Mouse (Mus musculus) mesoderm, embryonic 11.5 days (tissue): Measurements from ENCODE around the gene Acox1.
A peak's percentile ranks its signal among the peaks of the same experiment; 100 is the strongest.

Experiments used
- DNase-seq: peaks from one replicate; pipeline ENCODE4 v3.0.0-alpha.2; 2012; ENCODE audit warnings: low read depth, low spot score

Gene Acox1

DNA sequence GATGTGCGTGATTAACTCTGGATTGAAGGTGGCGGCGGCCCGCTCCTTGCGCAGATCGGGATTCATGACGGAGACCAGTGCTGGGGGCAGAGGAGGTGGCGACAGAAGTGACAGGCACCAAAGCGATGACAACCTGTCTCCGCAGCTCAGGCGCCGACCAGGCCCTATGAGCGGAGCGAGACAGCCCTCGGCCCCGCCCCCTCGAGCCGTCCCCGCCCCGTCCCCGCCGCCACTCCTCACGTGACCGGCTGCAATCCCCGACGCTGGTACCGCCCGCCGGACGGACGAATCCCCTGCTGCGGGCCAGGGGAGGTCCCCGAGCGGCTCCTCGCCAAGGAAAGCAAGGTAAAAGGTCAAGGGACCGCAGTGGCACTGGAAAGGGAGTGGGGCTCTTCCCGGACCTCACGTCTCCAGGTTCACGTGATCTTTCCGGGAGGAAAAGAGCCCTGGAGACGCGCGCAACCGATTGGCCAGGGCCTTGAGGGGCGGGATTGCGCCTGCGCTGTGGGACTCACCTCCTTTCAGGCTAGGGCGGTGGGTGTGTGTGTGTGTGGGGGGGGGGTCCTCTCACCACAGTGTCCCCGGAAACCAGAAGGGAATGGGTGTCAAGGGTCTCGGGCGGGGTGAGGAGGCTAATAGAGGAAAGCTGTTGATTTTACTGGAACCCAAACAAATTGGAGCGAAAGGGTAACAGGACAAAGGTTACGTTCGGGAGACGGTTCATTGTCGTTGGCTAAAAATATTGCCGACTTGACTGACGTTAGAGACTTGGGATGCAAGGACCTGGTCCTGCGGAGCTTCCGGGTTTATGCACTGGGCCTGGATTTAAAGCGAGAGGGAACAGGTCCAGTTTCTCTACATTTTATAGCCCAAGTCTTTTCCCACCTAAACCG, at the start of gene Acox1, which contains the start of gene Ten1:
Gene Acox1 (minus strand): TSS at position 407 of the 893 bp plus-strand sequence.
Gene Ten1 (plus strand): TSS at position 217 of the 893 bp plus-strand sequence.
- peak; percentile 96 for DNase-seq

DNA sequence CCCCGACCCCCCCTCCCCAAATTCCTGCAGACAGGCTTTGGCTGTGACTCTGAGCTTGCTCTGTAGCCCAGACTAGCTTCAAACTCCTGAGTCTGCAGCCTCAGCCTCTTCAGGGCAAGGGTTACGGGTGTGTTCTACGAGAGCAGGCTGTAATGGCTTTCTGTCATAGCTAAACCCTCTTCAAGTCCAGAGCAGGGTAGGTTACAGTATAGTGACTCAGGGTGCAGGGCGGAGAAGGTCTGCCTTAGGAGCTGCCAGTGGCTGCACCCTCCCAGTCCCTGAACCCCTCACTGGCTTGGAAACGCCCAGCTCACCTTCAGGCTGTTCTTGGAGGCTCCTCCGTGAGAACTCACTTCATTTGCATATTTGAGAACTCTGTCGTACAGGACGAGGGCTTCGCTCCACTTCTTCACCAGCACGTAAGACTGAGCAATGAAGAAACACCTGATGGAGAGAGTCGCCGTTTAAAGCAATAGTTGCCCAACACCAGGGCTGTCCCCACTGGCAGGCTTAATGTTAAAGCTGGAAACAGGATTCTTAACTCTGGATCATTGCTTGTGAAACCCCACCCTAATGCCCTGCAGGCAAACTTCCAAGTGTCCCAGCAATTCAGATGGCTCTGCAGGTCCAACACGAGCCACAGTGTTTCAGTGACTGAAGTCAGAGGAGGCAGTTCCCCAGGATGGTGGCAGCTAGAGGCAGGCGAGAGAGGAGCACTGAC, 48.8 kb upstream of the Acox1 start:
- DNase-seq, result no peak

DNA sequence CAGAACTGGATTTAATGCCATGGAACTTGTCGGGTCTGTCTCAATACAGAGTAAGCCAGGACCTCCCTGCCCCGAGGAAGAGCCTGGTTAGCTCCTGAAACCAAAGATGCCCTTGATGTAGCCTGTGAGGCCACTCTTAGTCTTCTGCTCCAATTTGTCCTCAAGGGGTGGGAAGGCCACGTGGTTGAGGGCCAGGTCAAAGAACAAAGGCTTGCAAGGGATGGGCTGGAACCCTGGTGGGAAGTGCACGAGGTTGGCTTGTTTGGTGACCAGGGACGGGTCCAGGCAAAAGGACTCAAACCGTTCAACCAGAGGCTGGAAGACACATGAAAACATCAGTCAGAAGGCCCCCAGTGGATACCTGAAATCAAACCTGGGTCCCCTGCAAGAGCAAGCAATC, 46.8 kb upstream of the Acox1 start:
- no peak for DNase-seq

DNA sequence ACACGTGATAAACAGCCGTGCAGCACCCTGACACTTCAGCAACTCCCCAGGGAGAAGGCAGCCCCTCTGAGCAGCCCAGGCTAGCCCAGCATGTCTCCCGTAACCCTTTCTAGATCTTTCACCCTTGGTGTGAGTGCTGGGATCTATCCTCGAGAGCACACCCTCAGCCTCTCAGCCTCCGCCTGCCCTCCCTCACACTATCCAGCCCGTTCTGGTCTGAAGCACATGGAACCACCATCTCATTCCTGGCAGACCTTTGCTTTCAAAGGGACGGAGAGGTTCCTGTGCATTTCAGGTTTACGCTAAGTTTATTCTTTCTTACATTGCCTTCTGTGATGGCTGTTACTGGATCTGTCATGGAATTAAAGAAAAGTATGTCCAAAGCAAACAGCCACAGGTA, 45.7 kb upstream of the Acox1 start:
- no peak for DNase-seq

DNA sequence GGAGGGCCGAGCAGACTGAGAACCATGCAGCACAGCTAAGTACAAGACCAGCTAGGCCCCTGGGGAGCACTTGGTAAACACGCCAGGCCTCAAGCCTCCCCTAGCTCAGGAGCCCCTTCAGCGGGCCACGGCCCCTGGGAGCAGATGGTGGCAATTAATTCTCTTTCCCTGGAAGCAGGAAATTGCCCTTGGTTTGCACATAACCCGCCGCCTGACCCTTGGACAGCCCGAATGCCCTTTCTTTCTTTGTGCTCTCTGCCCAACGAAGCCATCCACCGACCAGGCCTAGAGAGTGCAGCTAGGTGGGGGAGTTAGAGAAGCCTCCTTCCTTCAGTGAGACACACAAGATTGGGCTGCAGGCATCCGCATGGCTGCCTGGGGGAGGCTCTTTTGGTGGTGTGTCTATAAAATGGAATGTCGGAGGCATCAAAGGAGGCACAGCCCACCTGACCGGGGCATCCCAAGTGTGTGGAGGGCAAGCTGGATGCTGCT, 42.9 kb upstream of the Acox1 start:
- peak; percentile 46 for DNase-seq

DNA sequence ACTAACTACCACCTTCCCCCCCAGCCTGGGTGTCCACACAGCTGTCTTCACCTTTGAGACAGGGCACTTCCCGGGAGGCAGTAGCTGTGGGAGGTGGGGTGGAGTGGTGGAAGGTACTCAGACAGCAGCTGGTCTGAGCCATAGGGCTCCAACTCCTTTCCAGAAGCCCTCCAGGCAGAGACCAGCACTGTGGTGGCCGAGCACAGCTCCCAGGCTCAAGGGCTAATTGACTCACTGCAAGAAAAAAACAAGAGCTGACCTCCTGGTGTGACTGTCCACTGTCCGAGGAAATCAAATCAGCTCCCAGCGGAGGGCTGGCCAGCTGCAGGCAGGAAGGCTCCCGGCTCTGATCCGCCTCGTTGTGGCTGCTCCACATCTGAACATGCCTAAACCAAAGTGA, 41.0 kb upstream of the Acox1 start:
- DNase-seq, result peak; percentile 40

DNA sequence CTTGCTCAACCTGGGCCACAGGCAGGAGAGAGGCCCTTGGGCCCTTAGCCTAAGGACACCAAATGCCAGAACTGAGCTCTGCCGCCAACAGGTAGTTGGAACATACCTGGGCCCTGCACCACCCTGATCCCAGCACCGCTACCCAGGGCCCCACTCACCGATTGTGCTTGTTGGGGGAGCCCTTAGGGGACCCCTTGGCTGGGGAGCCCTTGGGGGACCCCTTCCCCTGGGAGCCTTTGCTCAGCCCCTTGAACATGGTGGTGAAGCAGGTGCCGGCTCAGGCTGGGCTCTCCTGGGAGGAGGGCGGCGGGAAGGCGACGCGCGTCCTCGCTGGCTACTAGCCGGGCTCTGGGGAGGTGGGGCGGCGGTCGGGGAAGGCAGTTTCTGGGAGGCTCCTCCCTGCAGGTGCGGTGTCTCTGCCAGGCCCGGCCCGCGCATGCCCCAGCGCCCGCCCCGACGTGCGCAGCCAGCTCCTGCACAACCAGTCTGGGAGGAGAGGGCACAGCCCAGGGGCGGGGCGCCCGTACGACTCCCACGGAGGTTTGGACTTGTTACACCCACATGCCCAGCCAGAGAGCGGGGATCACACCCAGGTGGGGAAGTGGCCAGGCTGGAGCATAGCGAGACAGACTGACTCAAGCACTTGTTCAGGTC, 39.0 kb upstream of the Acox1 start, which contains the start of gene Evpl:
Gene Evpl (minus strand): TSS at position 336 of the 654 bp plus-strand sequence.
- DNase-seq, result no peak

DNA sequence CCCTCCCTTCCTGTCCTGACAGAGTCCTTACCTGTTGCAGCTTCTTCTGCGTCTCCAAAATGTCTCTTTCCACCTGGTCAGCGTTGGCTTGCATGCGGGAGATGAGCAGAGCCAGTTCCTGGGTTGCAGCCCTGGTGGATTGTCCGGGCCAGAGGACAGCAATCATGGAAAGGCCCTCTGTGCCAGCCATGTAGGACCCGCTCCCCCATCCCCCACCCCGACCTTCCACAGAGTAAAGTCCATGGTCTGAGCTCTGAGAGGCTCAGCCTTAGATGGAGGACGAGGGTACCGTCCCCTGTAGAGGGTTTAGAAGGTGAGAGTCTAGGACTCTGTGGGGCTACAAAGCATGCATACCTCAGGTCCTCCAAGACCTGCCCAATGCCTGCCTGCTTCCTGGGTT, 36.1 kb upstream of the Acox1 start:
- no peak for DNase-seq

DNA sequence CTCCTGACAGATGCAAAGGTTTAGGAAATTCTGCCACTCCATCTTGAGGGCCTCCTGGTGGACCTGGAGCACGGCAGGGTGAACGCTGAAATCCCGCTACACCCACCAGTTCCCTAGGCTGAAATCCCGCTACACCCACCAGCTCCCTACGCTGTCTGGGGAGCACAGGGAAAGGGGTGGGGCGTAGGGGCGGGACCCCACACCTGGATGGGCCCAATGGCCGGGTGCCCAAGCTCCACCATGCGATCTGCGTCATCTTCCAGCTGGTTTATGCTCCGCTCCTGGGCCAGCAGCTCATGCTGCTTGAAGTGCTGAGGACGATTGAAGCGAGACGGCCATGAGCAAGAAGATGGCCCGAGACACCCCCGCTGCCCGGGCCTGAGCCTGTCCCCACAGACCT, 33.6 kb upstream of the Acox1 start:
- no peak for DNase-seq

DNA sequence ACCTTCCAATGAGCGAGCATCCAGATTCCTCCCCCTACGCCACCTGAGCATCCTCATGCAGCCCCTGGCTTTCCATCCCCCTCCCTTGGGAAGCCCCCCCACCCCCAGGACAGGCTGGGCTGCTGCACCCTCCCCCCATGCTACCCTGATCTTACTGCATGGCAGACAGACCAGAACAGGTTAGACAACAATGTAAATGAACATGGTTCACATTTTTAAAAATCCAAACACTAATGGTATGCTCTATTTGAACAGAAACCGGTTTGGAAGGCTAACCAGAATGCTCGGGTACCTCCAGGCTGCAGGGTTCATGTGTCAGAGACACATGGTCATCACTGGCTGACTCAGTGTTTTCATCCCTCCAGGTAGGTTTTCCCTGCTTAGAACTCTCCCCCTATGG, 29.9 kb upstream of the Acox1 start:
- DNase-seq, result no peak

DNA sequence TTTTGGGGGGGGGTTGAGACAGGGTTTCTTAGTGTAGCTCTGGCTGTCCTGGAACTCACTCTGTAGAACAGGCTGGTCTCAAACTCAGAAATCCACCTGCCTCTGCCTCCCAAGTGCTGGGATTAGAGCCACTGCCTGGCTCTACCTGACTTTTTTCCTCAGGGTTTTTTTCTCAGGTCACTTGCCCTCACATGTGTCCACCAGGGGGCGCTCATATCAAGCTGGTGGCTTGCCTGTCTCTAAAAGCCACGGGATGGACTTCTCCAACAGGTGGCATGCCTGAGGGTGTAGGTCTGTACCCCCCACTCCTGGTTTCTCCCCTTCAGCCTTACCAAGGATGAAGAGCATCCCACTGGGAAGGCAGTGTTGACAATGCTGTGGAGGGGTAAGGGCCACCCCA, 27.6 kb upstream of the Acox1 start:
- DNase-seq, result peak; percentile 83

DNA sequence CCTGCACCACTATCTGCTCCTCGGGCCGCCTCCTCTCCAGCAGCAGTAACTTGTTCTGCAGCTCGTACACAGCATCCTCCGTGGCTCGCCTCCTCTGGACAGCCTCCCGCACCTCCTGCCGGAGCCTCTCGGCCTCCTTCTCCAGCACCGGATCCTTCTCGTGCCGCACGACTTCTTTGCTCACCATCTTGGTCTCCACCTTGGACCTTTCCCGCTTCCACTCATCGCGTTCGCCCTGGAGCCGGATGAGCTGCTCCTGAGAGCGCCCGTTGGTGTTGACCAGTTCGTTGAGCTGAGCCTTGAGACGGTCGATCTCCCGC, 23.9 kb upstream of the Acox1 start:
- no peak for DNase-seq

DNA sequence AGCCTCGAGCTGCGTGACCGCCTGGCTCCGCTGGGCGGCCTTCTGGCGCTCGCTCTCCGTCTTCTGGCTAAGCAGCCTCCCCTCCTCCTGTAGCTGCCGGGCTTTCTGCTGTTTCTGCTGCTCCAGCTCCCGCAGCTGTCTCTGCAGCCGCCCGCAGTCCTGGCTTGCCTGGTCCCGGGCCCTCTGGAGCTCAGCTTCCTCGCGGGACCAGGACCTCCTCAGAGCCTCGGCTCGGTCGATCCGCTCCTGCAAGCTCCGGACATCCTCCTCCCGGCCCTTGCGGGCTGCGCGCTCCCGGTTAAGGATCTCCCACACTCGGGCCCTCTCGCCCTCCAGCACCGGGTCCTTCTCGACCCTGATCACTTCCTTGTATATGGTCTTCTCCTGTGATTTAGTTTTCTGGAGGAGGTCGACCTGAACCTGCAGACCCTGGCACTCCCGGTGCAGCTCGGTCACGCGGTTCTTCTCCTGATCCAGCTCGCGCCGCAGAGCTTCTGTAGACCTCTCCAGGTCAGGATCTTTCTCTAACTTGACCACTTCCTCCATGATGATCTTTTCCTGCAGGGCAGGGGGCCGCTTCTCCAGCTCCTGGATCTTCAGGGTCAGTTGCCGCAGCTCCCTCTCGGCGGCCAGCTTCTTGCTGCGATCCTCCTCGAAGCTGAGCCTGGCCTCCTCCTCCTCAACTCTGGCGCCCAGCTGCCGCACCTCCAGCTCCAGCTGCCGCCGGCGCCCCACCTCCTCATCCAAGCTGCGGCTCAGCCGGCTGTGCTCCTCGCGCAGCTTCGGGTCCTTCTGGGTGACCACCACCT, 23.3 kb upstream of the Acox1 start:
- peak; percentile 47 for DNase-seq

DNA sequence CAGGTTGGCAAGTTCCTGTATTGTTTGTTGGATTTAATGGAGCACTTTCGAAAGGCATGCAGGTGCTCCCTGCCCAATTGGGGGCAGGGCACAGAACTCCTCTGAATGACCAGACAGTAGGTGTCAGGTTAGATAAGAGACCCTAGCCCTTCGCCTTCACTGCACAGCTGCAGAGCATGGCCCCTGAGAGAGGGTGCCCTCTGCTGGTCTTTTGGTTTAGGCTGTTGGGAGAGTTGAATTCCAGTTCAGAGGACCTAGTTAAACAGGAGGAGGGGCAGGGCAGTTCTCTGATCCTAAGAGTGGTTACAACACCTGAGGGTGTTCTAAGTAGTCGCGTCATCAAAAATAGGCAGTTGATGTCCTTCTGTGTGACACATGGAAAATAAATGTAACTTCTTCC, 21.0 kb upstream of the Acox1 start:
- peak; percentile 64 for DNase-seq

DNA sequence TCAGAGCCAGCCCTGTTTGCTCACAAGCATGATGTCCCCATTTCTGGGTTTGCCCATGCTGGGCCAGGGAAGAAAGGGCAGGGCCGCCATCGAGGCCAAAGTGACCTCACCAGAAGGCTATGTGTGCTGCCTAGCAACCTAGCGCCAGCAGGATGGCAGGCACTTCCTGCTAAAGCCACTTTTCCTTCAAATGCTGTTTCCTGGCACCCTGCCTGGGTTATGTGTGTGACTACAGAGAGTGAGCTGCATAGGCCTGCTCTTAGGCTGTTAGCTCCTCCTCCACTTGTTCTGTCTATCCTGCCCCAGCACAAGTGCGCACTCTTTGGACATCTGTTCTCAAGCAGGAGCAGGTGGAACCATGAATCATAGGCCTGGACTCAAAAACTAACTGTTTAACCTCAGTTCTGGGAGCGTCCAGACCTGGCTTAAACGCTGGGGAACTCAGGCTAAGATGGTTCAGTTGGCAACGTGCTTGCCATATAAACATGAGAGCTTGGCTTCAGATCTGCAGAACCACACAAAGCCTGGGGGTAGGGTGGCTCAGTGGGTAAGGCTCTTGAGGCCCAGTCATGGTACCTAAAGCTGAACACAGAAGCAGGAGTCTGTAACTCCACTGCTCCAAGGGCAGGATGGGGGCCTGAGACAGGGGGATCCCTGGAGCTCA, 20.0 kb upstream of the Acox1 start:
- peak; percentile 67 for DNase-seq

DNA sequence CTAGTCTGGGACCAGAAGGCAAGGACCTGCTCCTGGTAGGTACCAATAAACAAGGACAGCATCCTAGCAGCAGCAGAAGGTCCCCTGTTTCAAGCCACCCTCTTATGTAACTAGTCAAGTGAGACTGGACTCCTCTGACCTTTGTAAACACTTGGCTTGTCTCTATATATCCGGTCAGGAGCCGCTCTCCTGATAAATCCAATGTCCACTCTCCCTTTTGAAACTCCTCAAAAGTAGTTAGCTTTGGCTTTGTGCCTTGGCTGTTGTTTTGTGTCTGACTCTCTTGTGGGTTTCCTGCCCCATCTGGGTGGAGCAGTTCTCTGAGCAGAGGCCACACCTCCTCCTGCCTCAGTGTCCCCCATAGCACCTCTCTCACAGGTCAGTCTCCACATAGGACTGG, 19.4 kb upstream of the Acox1 start:
- no peak for DNase-seq

DNA sequence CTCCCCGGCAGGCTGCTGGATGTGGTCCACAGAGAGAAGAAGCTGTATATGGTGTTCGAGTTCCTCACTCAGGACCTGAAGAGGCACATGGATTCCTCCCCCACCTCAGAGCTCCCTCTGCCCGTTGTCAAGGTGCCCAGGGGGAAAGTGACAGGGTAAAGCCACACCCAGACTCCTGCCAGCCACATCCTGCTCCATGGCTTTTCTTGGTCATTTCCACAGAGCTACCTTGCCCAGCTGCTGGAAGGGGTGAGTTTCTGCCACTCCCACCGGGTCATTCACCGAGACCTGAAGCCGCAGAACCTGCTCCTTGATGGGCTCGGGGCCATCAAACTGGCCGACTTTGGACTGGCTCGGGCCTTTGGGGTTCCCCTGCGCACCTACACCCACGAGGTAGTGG, 17.7 kb upstream of the Acox1 start:
- no peak for DNase-seq

DNA sequence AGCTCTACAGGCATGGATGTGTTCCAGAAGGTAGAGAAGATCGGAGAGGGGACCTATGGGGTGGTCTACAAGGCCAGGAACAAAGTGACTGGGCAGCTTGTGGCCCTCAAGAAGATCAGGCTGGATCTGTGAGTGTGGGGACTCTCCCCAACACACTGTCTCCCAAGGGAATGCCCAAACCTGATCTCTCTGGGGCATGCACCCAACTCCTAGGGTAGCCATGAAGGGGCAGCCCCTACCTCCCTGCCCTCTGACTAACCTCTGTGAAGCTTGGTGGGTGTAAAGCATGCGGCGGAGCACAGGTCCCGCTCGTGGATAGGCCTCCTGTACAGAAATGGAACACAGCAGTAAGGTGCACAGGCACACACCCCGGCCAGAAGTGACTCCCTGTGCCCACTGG, 17.1 kb upstream of the Acox1 start:
- no peak for DNase-seq

DNA sequence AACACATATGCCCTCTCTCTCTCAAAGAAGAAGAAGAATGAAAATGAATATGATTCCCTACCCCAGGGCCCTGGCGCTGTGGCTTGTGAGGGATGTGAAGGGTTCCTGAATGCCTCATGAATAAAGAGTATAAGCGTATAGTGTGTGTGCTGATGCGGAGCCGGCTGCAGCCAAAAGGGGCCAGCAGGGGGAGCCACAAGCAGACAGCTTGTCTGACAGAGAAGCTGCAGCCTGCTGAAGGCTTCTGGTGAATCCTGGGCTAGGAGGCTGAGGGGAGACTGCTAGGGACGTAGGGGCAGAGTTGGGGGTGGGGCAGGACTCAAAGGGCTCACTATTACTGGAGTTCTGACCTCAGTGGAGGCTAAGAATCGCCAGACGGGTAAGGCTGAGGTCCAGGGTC, 16.3 kb upstream of the Acox1 start:
- DNase-seq, result no peak

DNA sequence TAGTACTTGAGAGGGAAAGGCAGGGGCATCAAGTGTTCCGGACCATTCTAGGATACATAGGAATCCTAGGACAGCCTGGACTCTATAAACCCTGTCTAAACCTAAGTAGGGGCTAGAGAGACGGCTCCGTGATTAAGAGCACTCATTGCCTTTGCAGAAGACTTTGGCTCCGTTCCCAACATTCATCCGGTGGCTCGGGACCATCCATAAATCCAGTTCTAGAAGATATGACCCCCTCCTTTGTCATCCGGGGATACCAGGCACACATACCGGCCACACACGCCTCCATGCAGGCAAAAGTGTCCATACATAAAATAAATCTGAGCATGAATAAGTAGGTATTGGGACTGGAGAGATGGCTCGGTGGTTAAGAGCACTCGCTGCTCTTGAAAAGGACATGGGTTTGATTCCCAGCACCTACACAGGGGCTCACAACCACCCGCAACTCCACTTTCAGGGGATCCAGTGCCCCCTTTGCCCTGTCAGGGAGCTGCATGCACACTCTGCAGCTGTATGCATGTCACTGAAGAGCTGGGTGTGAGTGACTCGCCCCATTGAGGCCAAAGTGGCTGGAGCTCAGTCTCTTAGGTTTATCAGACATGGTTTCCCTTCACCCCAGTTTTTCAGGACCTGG, 15.1 kb upstream of the Acox1 start:
- no peak for DNase-seq
